Mouse (Mus musculus): ENCODE measurements around the gene B3gnt3.

Gene B3gnt3

DNA sequence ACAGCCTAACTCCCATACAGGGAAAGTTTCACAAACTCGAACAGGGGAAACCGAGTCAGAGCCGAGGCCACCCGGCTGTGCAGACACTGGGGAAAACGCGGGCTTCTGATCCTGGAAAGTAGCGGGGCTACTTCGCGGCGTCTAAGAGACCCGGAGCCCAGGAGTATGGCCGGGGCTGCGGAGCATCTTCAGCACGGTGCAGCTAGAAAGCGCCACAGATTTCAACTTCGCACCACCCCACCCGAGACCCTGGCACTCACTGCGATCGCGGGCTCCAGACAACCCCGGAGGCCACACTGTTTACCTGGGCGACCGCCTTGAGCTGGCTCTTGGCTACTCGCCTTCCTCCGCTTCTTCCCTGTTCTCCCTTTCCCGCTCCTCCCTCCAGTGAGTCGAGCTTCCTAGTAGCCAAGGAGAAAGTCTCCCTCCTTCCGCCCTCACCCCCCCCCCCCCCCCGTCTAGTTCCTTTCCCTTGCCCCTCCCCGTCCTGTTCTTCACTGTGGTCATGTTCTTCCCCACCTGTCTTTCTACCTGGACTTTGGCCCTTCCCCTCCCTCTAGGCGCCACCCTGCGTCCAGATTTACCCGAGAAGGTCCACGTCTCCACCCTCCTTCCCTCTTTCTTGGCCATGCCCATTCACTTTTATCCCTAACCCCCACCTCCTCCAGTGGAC, at the start of gene B3gnt3:
B3gnt3 (minus strand) TSS at position 376 of the 673 bp plus-strand sequence.
- 15% methylated on average over 33 of the region's 34 CpGs for WGBS

- 88% methylated on average over 6 of the region's 6 CpGs for WGBS
Measured at GRCm38 (mm10) chr8:71749321-71750075, 47.9 kb upstream of the B3gnt3 start.

GRCm38 (mm10) chr8:71745322-71745721, 43.7 kb upstream of the B3gnt3 start:
- WGBS, result 80% methylated on average over 1 of the region's 1 CpGs

GRCm38 (mm10) chr8:71742783-71743182, 41.2 kb upstream of the B3gnt3 start:
- 72% methylated on average over 2 of the region's 2 CpGs for WGBS

DNA sequence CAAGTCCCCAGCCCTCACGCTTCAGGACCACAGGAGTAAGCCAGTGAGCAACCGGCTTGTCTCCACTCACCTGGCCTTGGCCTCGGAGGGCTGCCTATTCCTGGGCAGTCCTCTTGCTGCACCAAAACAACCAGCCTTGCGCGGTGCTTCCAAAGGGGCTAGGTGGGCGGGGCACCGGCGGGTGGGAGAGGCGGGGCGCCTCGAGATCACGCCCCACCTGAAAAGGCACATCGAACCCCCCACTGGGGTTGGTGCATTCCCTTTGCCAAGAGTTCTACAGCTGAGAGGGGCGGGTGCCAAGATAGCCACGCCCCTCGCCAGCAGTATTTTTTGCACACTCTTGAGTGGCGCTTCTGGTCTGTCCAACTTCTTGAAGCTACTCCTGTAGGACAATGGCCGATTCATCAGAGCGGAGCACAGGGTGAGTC, 40.1 kb upstream of the B3gnt3 start:
- WGBS, result 6% methylated on average over 19 of the region's 19 CpGs

DNA sequence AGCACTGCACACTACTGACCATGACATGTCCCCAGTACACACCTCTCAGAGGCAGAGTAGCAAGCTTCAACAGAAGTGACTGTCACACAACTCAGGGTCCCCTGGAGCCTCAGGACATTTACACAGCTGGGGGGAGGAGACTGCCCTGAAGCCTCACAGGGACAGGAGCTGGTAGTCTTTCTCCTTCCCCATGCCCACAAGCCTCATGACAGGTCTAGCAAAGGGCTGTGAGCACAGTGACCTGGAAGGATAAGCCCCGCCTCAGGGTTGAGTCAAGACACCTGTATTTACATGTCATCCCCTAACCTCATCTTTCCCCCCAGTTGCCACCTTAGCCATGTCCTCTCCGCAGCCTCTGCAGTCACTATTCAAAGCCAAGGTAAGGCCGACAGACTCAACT, 39.6 kb upstream of the B3gnt3 start:
- 48% methylated on average over 3 of the region's 3 CpGs for WGBS

- 59% methylated on average over 3 of the region's 3 CpGs for WGBS
Measured at GRCm38 (mm10) chr8:71731652-71732230, 30.2 kb upstream of the B3gnt3 start.

GRCm38 (mm10) chr8:71728826-71729620, 27.4 kb upstream of the B3gnt3 start:
- 3% methylated on average over 14 of the region's 16 CpGs for WGBS

DNA sequence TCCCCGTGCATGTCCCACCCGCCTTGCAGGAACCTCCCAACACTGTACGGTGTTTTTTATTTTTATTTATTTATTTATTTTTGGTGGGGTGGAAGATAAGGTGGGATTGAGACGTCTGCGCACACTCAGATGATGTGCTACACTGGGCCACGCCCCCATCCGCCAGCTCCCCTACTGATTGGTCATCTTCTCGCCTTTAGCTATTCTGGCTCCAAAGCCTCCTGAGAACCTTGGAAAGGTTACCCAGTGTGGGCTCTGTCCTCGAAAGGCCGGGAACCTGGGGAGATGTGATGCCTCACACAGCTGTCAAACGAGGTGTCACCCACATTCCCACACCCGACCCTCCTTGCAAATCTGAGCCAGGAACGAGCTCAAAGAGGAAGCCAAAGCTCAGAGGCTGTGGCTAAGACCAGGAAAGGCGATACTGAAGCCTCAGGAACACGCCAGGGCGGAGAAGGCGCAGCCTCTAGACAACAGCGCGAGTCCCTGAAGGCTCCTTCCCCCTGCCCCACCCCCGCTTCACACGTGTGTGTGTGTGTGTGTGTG, 26.7 kb upstream of the B3gnt3 start:
- WGBS, result 5% methylated on average over 21 of the region's 21 CpGs

DNA sequence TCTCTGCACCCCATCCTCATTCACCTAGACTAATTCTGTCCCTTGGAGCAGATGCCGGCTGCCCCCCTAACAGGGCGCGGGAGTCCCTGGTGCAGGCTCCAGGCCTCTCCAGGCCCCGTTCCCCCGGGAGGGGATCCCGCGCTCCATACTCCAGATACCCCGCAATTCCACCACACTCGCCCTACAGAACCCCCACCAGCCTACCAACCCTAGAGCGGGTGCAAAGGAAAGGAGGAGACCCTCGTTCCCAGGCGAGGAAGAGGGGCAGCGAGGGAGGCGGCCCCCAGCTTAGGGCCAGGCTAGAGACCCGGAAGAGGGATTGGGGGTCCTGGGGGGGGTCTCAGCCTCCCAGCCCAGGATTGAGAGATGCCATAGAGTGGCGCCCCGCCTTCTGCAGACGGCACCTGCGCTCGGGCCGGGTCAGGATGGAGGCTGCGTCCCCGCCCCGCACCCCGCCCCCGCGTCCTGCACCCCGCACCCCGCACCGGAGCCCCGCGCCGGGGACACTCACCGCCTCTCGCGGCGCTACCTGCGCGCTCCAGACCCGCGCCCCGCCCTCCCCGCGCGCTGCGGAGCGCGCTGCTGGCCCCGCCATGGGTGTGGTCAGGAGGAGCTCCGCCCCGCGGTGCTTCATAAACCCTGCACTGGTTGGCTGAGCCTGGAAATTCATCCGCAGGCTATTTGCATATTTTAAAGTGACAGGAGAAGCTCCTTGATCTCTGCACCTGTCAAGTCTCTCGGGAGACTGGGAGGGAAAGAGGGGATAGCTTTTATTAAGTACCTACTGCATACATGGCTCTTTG, 23.7 kb upstream of the B3gnt3 start, which contains the start of gene Fcho1:
Fcho1 (minus strand) TSS at position 595 of the 803 bp plus-strand sequence.
- WGBS, result 1% methylated on average over 54 of the region's 54 CpGs

DNA sequence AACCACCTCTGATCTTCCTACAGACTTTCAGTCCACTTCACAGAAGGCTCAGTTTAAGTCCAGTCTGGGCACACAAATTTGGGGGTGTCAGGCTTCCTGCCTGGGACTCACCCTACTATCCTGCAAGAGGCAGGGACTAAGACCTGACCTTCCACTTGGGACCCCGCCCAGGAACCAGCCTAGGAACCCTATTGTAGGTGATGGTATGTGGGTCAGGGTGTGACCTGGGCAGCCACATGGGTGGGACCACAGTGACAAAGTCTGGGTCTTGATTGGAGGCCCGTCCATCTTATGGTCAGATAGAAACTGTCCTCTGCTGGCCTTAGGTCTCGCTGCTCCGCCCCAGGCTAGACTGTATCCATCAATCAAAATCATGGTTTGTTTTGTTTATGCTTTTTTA, 22.8 kb upstream of the B3gnt3 start:
- 81% methylated on average over 4 of the region's 4 CpGs for WGBS

GRCm38 (mm10) chr8:71723047-71723551, 21.5 kb upstream of the B3gnt3 start:
- 76% methylated on average over 14 of the region's 14 CpGs for WGBS

GRCm38 (mm10) chr8:71719928-71720457, 18.4 kb upstream of the B3gnt3 start:
- 21% methylated on average over 7 of the region's 7 CpGs for WGBS

DNA sequence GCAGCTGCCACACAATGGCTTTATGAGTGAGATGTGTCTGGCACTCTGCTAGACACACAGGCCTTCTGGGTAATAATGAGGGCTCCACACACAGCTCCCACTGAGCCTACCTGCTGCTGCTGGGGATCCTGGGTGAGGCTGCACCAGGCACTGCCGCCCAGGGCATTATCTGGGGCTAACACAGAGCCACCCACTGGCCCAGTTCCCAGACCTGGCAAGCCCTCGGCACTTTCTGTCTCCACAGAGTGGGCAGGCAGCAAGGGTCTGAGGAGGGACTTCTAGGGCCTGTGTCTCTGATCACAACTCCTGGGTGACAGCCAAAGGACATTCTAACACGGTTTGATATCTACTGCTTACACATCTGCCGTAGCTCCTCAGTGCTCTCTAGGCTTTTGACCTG, 17.6 kb upstream of the B3gnt3 start:
- WGBS, result 24% methylated on average over 4 of the region's 4 CpGs

- WGBS, result 43% methylated on average over 3 of the region's 3 CpGs
Measured at GRCm38 (mm10) chr8:71718252-71718651, 16.7 kb upstream of the B3gnt3 start.

DNA sequence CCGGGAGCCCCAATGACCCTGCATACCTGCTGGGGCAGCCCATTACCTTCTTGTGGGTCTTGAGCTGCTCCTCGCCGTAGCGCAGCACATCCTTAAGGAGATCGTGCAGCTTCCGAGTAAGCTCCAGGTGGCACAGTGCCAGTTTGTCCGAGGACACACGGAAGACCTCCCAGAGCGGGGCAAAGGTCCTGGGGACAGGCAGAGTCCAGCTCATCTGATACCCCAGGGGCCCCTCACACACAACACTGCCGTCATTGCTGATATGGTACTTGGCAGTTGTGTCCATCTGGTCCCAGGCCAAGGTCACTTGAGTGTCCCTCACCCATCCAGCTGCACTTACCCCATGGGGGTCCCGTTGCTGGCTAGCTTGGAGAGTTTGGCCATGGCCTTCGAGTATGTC, 15.5 kb upstream of the B3gnt3 start:
- WGBS, result 74% methylated on average over 12 of the region's 12 CpGs

DNA sequence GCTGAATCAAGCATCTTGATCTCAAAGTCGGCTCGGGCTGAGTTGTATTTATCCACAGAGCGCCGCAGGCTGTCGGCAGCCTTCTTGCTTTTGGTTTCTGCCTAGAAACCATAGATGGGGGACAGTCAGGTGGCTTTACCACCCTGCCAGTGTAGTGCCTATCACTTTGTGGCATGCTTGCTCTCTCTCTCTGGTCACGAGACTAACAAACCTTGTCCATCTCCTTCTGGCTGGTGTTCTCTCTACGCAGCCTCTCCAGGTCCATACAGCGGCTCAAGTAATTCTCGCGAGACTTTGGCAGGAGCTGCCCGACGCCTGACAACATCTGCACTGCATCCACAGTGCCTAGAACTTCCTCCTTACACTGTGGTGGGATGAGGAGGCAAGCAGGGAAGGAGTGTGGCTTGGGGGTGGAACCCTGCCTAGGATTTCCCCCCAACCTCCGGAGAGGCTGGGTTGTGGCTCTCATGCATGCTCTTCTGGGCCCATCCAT, 15.0 kb upstream of the B3gnt3 start:
- WGBS, result 75% methylated on average over 13 of the region's 13 CpGs

DNA sequence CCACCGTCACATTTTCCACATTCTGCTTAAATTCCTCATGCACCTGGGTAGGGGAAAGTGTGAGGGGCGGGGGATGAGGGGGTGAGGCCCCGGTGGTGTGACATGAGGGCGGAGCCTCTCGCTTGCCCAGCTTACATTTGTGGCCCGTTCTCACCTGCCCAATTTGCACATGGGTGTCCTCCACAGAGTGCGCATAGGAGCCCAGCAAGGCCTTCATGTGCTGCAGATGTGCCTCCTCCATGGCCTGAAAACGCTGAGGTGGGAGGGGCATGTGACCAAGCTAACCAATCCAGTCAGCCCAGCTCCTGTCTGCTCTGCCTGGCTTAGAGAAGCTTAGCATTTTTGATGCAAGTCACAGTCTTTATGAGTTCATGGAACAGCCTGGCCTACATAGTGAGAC, 13.9 kb upstream of the B3gnt3 start:
- WGBS, result 58% methylated on average over 8 of the region's 8 CpGs

GRCm38 (mm10) chr8:71711574-71711973, 10.0 kb upstream of the B3gnt3 start:
- 55% methylated on average over 2 of the region's 2 CpGs for WGBS

DNA sequence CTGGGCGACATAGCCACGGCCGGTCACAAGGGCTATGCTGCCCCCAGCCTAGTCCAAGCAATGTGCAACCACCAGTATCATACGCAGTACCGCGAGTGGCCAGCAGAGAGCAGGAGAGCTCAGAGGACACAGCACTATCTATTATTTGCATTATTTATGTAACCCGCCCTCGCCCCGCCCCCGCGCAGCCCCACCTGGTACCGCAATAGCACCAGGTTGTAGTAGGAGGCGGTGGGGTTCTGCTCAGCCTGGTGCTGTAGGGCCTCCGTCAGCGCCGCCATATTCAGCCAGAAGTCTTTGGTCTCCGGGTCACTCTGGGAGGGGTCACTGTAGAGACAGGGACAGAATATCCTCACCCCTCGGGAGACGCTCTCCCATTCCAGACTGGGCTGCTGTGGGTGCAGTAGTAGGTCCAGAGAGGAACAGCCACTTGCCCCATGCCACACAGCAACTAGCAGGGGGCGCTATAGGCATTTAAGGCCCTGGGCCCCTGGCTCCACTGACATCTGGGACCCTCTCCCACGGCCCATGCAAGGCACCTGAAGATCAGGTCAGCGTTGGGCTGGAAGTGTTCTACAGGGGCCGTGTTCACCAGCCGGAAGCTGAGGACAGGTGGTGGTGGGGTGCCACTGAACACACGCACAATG, 8.3 kb upstream of the B3gnt3 start:
- WGBS, result 19% methylated on average over 25 of the region's 25 CpGs

Data from cerebral cortex, adult 2 months (tissue).